Mouse (Mus musculus) spleen, adult 12 weeks (tissue): ENCODE data around the gene Hs6st3.

Experiments
- DNase-seq: peaks from one replicate; pipeline ENCODE4 v3.0.0; 2022; ENCODE audit warnings: low spot score

Gene Hs6st3

DNA sequence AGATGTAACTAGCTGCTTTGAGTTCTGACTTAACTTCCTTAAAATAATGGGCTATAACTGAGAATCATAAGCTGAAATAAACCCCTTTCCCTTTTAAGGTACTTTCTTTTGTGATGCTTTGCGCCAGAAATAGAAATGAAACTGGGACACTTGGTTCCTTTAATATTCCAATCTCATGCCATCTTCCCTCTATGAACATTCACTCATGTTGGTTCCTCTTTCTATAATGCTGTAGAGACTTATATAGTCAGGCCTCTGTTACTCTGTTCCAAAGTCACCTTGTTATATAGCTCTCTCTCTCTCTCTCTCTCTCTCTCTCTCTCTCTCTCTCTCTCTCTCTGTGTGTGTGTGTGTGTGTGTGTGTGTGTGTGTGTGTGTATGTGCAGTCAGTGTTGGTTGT lies 504.7 kb downstream of the Hs6st3 start:
- DNase-seq = no peak

DNA sequence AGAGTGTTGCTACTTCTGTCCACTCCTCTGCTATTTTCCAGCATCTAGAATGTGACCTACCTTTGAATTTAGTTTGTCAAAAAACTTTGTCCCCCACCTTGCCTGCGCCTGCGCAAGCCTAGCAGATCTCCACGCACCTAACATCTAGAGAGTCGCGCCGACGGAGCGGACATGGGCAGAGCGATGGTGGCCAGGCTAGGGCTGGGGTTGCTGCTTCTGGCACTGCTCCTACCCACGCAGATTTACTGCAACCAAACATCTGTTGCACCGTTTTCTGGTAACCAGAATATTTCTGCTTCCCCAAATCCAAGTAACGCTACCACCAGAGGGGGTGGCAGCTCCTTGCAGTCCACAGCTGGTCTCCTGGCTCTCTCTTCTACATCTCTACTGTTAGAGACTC lies 505.7 kb downstream of the Hs6st3 start:
- no peak for DNase-seq

DNA sequence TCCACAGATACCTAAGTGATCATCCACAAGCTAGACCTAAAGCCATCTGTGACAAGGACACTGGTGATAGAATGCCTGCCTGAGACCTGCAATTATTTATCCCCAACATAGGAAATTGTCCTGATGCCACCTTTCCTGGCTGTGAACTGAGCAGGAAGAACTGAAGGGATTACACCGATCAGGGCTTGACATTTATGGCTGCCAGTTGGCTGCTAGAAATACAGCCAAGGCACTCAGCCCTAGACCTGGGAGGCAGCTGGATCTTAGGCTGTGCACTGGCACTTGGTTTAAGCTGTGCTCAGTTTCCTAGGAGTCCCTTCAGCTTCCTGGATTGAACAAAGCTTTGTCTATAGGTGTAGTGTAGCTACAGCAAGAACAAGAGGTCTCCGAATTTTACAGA lies 518.8 kb downstream of the Hs6st3 start:
- DNase-seq = no peak

DNA sequence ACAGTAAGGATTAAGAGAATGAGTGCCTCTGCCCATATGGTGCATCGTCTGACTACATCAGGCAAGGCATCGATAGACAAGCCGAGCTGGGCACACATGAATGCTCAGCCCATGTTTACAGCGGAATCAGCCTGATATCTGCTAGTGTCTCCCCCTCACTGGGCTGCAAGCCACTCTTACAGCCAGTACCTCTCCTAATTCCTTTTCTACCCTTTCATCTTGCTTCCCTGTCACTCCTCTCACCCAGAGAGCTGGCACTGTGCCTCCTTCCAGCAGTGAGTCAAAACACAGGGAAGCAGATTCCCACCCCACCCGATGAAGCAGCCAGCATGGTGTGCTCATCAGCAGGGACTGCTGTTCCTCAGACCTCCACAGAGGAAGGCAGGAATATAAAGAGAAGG lies 527.6 kb downstream of the Hs6st3 start:
- DNase-seq = no peak

DNA sequence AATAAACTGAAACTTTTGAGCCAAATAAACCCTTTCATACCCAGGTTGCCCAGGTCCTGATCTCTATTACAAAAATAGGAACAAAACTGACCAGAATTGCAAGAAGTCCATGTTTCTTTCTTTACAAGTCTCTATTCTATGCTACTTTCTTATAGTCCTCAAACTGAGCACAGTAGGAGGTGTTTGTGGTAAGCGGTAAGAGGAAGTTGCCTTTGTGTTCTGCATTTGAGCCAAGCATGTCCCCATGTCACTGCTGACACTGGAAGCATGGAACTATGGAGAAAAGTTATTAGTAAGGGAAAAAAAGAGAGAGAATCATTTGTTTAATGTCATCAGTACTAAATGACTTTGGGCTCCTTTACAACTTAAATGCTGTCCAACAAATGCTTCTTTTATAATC lies 529.3 kb downstream of the Hs6st3 start:
- no peak for DNase-seq

DNA sequence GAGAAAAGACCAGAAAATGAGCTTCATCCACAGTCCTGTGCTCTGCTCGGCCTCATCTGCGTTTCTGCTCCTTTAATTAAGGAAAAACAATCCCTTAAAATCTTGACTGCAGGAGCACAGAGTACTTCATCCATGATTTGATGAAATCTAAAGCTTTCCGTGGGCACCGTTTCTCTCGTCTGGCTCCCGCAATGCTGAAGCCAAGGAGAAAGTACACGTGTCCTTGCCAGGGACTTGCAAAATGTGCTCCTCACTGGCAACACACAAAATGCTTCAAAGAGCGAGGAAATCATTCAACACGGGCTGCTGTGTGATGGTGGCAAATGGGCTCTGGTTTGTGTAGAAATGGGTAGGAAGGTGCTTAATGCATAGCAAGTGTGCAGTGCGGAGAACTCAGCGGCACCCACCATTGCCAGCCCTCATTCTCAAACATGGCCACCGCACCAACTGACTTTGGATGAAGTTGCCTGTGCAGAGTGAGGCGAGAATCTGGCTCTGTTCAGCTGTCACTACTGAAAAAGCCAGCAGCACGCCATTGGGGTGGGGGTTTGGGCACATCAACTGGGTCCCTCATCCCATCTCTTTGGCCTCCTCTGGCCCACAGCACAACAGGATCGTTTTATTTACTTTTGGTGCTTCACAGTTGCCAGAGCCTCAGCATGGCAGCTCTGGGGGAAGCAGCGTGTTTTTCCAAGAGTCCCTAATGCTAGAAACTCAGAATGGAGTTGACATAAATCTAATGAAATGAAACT lies 532.9 kb downstream of the Hs6st3 start:
- no peak for DNase-seq

DNA sequence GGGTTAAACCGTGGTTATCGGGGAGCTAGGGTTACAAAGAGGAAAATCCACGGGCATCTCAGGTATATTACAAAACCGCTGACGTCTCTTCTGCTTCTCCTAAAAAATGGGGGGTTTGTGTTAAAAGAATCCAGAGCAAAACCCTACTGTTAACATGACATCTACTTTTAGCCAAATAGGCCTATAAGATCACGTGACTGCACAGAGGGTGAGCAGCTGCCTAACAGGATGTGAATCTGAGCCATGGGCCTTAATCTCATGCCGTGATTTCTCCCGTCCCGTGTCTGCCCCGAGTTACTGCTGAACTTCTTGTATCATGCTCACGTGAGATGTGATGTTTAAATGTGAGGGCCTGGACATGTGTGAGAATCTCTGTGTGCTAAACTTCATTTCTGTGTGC lies 540.4 kb downstream of the Hs6st3 start:
- DNase-seq = no peak

DNA sequence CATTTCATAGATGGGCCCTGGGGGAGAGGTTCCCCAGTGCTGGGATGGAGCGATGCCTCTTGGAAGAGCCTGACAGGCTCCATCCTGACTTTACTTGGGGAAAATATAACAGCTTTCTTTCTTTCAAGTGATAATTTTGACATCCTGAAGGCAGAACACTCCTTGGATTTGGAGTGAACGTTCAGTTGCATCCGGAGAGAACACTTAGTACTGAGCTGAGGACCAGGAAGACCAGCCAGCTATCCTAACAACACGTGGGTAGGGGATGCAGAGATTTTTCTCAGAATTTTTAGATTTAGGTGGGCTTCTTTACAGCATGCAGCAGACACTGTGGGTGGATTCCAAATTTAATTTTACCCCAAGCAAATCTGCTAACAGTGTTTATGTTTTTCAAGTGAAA lies 541.9 kb downstream of the Hs6st3 start:
- no peak for DNase-seq

DNA sequence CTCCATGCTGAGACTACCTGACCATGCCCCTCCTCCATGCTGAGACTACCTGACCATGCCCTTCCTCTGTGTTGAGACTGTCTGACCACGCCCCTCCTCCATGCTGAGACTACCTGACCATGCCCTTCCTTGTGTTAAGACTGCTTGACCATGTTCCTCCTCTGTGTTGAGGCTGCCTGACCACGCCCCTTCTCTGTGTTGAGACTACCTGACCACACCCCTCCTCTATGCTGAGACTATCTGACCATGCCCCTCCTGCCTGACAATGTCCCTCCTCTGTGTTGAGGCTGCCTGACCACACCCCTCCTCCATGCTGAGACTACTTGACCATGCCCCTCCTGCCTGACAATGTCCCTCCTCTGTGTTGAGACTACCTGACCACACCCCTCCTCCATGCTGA lies 549.7 kb downstream of the Hs6st3 start:
- no peak for DNase-seq

DNA sequence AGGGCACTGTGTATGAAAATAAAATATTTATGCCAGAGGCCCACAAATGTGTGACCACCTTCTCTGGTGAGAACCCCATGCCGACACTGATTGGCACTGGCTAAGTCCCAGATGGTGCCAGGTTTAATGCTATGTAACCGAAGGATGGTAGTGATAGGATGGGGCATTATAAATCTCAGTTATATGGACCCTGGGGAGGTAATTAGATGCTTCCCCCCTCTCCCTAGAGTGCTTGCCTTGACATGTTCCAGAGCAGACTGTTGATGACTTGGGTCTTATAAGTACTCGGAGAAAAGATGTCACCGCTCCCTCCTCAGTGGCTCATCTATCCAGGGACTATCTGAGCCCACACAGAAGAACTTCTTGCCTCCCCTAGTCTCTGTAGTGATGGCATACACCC lies 561.8 kb downstream of the Hs6st3 start:
- DNase-seq = no peak

DNA sequence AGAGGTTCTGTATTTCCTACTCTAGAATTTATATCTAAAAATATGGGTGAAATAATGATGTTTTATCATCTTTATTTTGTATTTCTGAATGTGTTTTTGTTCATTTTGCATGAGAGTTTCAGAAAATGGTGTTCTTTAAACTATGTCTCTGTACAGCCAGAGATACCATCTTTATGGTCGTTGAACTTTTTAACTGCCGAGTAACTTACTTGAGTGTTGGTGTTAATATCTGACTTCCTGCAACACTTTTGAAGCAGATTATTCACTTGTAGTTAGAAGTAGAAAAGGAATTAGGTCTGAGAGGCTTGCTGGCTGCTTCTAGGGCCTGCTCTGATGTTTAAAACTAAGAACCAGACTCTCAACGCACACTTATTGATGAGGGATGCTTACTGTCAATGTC lies 576.6 kb downstream of the Hs6st3 start:
- no peak for DNase-seq

DNA sequence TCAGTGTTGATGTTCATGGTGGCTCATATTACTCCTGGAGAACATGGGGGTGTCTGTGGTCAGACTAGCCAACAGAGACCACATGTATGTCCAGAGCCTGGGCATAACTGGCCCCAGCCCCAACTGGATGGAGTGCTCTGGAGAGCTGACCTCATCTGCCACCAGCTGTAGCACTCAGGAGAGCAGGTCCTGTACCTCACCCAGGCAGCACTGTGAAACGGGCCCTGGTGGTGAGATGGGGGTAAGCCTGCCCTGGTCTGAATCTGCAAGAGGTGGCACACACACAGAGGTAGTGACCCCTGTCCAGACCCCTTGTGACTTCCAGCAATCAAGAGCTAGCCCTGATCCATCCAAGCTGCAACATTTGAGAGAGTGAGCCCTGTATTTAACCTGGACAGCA lies 579.2 kb downstream of the Hs6st3 start:
- DNase-seq = no peak

DNA sequence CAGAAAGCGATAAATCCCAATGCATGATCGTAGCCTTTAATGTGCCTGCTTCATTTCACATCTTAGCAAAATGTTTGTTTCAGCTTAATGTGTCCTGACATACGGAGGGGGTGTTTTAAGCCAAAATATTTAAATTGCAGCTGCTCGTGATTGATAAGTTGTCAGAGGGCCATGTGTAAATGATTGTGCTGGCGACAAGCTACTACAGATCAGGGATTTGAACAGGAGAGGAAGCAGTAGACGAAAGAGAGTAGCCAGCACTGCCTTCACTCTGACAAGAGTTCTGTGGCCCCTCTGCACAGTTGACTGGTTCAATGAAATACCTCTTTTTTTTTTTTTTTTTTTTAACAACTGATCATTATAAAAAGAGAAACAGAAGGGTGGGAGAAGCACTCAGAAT lies 587.0 kb downstream of the Hs6st3 start:
- DNase-seq = no peak

DNA sequence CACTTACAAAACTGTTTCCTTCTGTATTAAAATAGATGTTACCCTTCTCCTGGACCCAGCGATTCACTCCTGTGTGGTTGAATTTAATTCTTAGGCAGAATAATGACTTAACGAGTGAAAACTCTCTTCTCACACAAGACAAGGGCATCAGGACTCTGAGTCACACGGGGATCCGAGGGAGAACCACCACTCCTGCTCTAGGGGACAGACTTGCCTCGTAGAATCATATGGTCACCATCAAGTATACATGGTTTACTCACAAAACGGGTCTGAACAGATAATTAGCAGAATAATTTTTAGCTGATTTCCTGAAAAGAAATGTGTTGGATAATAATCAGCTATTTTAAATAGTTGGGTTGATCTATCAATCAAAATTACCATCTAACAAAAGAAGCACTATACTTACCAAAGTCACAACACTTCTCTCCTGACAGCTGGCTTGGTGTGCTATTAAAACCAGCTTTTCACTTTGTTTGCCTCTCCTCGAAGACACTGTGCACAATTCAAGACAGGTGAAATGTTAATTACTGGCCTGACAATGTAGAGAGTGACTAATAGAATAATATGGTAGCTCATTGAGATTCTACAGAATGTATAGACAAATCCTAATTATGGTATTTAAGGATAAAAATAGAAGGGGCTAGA lies 593.4 kb downstream of the Hs6st3 start:
- no peak for DNase-seq

DNA sequence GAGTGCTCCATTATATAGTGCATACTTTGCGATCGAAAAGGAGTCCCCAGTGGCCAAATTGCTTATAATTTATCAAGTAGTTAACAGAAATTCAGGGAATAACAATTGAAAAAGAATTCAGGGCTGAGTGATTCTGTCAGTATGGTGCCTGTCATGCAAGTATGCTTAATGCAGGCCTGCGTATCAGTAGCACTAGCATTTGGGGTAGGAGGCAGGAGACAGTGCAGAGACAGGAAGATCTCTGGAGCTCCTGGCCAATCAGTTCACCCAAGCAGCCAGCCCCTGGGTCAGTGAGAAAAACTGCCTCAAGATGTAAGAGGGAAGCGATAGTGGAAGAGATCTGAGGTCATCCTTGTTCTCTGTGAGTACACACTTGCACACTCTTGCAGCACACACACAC lies 594.1 kb downstream of the Hs6st3 start:
- no peak for DNase-seq

DNA sequence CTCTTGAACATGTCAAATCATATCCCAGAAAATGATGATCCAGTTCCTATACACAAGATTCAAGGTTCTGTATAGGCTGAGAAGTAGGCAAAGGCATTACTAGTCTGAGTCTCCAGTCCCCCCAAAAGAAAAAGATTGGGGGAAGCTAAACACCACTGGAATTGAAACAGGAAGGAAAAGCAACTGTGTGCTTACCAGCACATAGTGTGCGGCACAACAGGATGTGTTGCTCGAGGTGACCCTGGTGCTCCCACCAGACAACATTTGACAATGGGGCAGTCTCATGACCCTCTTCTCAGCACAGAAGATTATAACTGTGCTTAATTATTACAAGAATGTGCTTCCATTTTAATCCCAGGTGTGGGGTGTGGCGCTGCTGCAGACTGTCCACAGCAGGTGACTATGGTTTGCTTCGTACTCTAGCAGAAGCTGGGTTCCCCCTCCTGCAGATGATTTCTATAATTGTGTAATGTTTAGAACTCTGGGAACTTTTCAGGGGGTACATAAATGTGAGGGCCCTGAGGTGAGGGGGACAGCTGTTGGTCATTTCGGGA lies 599.3 kb downstream of the Hs6st3 start:
- DNase-seq = no peak

DNA sequence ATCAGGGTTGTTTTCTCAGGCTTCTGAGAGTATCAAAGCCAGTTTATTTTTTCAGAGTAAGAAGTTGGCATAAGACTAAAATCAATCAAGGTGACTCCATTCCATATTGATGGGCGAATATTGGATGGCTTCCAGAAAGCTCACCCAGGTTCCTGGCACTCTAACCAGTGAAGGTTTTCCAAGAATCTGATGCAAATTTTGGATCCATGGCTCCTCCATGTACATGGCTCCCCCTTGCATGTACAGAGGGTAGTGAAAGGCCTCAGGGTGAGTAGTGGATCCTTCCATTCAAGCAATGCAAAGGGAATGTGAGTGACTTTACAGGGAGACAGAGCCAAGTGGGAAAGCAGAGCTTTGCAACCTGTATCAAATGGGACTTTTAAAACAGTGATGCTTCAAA lies 603.6 kb downstream of the Hs6st3 start:
- DNase-seq = no peak

DNA sequence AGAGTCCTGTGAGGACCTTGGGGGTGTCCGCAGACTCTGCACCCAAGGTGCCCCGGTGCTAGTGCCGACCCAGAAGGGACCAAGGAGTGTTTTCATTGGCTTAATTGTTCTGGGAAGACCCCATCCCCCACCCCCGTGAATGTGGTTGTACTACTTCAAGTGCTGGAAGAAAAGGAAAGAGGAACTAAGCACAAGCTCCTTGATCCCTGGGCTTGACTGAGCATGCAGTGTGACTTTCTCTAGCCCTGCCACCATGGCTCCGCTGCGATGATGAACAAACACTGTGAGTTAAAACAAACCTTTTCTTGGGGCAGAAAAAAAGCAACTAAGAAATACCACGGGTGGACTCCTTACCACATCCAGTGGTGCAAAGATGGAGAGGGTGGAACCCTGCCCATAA lies 623.2 kb downstream of the Hs6st3 start:
- DNase-seq = no peak

DNA sequence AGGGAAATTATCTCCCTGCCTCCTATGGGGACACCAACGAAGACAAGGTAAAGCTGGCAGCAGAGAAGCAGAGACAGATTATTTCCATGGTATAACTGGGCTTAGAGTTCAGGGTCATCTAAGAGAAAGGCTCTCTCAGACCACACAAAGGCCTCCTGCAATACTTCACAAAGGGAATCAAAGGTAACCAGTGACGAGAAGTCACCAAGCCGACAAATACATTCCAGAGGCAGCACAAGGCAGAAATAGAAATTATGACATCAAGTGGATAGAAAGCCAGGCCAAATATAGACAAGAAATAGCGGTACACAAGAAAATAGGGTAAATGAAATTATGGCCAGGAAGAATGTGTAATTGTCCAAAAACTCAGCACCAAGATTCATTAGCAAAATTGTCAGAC lies 633.9 kb downstream of the Hs6st3 start:
- DNase-seq = no peak

DNA sequence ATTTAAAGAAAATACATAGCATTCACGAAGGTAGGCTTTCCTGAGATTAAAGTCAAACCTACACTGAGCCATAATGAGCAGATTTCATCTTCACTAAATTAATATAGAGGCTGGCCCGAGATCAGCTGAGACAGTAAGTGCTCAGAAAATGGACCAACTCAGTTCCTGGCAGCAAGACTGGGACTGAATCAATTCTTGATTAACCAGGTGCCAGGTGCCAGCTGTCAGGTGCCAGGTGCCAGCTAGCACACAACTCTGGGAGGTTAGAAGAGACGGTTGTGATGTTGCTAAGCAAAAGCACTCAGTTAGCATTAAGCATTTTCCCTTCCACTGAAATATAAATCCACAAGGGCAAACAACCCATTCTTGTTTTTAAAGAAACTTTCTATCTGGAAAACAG lies 638.1 kb downstream of the Hs6st3 start:
- no peak for DNase-seq

DNA sequence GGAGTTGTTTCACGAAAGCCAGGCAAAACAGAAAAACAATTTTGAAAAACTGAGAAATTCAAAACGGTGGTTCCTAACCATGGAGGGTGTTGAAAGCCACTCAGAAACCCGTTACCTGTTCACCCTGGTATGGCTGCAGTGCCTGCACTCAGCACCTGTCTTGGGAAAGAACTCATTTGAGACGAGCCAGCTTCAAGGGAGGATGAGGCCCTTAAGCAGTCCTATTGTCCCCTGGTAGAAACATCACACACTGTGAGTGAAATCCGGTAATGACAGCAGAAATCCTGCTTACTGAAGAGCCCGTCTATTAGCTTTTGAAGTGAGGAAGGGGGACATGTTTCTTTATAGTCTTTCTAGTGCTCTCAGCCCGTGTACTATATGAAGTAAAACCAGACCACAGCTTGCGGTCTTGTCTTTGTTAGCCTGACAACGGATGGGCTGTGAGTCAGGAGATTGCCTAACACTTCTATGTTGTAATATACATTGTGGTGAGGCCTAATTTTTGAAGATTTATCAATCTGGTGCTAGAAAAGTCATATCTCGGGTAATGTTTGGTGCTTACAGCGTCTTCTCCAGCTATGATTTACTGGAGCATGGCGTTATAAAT lies 641.9 kb downstream of the Hs6st3 start:
- no peak for DNase-seq

DNA sequence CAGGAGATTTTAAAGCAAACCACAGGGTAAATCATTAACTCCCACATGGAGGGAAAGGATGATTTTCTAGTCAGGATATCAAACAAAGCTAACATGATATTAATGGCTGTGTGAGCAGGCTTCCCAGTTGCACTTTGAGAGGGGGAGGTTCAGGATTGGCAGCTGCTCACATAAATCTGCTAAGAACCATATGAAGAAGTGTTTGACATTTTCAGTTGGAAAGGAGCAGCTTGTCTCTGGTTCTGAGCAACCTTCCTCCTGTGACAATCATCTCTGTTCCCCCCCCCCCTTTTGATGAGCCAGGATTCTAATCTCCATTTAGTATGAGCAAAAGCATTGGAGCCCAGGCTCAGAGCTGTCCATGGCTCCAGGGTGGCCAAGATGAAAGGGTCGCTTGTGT lies 643.0 kb downstream of the Hs6st3 start:
- no peak for DNase-seq

DNA sequence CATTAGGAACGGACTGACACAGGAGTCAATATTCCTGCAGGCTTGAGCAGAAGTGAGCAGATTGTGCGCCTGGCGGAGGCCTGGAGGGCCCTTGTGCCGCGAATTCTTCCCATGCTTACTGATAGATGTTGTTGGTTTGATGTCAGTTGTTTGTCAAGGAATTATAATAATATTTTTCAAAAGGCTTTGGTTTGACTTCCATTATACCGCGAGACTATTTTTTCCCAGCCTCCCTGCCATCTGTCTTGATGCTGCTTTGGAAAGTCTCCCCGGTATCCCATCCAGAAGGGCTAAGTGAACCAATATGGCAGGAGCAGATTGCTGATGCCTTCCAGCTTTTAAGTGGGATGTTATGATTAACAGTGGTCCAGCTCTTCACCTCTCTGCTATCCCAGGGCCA lies 651.3 kb downstream of the Hs6st3 start:
- no peak for DNase-seq
